Mouse (Mus musculus) CD4-positive, CD25-positive, alpha-beta regulatory T cell, adult 4 months (primary cell): ENCODE results near the gene Trim59. TPM values are rescaled to one million over a fixed set of nuclear protein-coding genes. Genes with fewer than 3 reads are reported as not detected.

Experiments used
- ATAC-seq: one replicate; pipeline ENCODE4 v1.8.0; 2017
- polyA plus RNA-seq, 2 experiments: library from polyadenylated mRNA; unstranded; fragments of 100-300 nt; shearing (Covaris generic); gene quantifications; one replicate each; pipeline ENCODE4 v1.2.1; 2017

Gene Trim59
- polyA plus RNA-seq, 2 experiments from 2014 or later: 32.7 to 40.1 TPM

GRCm38 (mm10) chr3:69005338-69006245 lies 39.0 kb downstream of the Trim59 start:
- ATAC-seq: peak; percentile 9

- ATAC-seq: peak; percentile 83
These were observed 39.9 kb downstream of the Trim59 start, which contains the start of the genes Ift80 and Smc4 for GRCm38 (mm10) chr3:69004437-69005337. Ift80 (minus strand) TSS chr3:69004570. Smc4 (plus strand) TSS chr3:69004738.

GRCm38 (mm10) chr3:69004055-69004436 lies 40.5 kb downstream of the Trim59 start:
- ATAC-seq: peak; percentile 1

- ATAC-seq: no peak
These were observed 41.8 kb downstream of the Trim59 start for GRCm38 (mm10) chr3:69002781-69003180.

DNA sequence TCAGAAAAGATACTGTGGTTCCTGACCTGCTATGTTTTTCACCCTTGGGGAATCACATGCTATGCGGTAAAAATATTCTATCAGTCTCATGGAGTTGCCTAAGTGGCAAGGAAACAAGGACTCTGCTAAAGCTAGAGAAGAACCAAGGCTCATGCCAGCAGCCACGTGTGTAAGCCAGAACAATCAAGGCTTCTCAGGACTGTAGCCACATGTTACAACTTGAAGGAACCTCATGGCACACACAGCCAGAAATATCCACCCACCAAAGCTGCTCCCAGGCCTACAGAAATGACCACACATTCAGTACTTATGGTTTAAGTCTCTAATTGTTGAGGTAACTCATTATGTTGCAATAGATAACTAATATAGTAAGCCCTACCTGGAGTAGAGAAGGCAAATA lies 58.0 kb downstream of the Trim59 start:
- no peak for ATAC-seq

Other genes starting within 250 kb of the Trim59 start
- gene 1110032F04Rik, start 175.2 kb downstream of the Trim59 start, polyA plus RNA-seq: 1 to 10 TPM in 1 of 2 experiments, under 1 TPM in 1; 0.85 to 2.9 TPM
- 100 to 1,000 TPM; 165 to 175 TPM for gene Ift80, start 40.2 kb downstream of the Trim59 start, polyA plus RNA-seq
- 100 to 1,000 TPM; 450 to 528 TPM for gene Smc4, start 40.0 kb downstream of the Trim59 start, polyA plus RNA-seq
- 10 to 100 TPM; 27.6 to 39.6 TPM for gene Kpna4, start 82.4 kb upstream of the Trim59 start, polyA plus RNA-seq
- gene Arl14, start 177.7 kb upstream of the Trim59 start, polyA plus RNA-seq: not detected